Mouse (Mus musculus) urinary bladder, postnatal 36 days (tissue): ENCODE data around the gene Hpf1.

Source experiments
- DNase-seq, 2 experiments: peaks; one replicate each; pipeline ENCODE4 v3.0.0; 2022; ENCODE audit warnings: low spot score in 2 of 2, mixed read lengths in 1 of 2

Hpf1 gene

DNA sequence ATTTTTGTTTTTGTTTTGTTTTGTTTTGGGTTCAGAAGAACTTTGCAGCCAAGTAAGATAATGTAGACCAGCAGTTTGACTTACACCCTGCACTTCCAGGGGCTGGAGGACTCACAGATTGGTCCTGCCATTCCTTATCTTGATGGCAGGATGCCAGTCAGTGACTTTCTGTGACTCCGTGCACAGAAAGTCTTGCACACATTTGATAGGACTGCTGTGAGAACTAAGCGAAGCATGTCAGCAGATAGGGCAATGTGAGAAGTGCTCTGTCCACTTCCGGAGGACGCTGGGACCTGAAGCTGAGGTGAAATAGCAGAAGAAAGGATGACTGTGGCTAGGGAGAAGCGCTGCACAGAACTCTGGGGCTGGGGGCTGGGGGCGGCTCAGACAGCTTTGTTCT lies 5.7 kb downstream of the Hpf1 start:
- DNase-seq: no peak

DNA sequence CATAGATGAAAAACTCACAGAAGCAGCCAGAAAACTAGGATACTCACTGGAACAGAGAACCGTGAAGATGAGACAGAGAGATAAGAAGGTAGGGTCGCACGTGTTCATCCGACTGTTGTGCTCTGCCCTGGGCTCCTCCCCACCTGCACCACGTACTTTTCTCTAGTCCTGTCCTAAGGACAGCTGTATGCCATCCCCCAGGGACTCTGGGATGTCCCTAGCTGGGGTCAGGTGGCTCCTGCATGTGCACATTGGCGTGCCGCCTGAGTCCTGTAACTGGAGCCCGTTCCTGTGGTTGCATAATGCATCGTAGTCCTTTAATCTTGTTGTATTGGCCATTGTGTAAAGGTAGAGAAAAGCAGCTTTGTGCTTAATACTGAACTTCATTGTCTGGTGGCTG lies 9.9 kb downstream of the Hpf1 start:
- DNase-seq: no peak

- no peak for DNase-seq
Observed at GRCm38 (mm10) chr8:60912081-60912480, 21.9 kb downstream of the Hpf1 start.

DNA sequence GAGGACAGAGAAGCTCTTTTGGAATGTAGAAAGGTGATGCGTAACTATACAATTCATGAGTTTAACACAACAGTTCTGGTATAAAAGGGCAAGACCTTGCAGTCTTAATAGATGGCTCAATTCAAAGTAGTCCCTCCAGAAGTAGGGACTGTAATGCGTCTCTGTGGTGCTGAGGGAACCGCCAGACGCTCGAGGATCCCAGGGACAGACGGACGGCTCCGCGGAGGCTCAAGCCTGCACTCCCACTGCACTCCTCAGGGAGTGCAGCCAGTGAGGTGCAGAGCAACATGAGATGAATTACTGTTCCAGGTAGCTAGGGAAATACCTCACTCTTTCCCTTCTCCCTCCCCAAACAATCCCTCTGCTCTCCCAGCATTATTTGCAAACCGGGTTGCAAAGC lies 22.3 kb downstream of the Hpf1 start:
- DNase-seq: no peak

GRCm38 (mm10) chr8:60919069-60919468 lies 28.9 kb downstream of the Hpf1 start:
- DNase-seq: no peak

DNA sequence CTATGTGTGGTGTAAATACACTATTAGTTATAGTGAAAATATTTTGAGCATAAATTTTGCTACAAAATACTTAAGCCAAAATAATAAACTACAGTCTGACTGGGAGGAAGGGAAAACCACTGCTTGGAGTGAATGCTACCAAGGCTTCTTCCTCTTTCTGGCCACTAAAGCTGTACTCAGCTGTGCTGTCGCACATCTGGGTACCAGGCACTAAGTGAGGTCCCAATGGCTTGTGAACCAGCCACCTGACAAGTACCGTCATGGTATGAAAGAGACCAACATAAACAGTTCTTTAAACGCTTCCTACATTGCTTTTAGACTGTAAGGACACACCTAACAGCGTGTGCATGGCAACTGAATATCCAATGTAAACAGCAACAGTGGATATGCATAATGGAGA lies 30.0 kb downstream of the Hpf1 start:
- no peak for DNase-seq

- DNase-seq: no peak
Observed at GRCm38 (mm10) chr8:60933617-60934016, 43.4 kb downstream of the Hpf1 start.

GRCm38 (mm10) chr8:60938717-60939424 lies 48.7 kb downstream of the Hpf1 start:
- no peak for DNase-seq

DNA sequence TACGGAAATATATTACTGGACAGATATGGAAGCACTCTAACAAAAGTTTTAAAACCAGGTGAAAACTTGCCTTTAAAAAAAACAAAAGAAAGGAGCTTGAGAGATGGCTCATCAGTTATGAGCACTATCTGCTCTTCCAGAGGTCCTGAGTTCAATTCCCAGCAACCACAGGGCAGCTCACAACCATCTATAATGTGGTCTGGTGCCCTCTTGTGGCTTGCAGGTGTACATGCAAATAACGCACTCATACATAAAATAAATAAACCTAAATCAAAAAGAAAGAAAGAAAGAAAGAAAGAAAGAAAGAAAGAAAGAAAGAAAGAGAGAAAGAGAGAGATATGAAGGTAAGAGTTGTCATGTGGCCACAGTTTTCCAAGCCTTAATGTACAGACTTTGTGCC lies 52.6 kb downstream of the Hpf1 start:
- no peak for DNase-seq

DNA sequence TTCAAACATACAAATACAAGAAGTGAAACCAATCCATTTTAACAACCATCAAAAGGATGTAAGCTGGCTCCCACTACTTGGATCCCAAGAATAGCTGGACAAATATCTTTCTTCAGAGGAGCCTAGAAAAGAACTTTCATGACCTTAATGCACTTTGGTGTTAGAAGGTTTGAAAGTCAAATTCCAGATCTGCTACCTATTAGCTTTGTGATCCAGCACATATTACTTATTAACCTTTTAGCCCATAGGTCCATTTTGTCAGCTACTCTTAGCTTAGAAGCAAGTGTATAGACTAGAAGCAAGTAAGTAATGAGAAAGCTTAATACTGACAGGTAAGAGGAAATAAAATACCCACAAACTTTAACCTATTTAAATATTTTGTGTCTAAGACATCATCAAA lies 57.3 kb downstream of the Hpf1 start:
- no peak for DNase-seq

DNA sequence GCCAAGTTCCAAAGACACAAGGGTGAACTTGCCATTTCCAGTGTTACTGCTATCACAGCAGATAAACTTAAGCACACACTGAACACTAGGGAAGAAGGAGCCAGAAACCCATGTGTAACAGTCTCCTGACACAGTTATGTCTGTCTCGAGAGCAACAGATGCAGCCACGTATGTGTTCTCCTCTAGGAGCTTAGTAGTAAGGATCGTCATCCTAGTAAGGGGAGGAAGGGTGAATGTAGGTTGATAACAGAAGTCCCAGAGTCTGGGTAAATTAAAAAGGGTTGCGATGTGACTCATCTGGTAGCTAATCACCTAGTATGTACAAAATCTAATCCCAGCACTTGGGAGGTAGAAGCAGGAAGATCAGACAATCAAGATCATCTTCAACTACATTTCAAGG lies 59.6 kb downstream of the Hpf1 start:
- no peak for DNase-seq

GRCm38 (mm10) chr8:60951271-60951670 lies 61.1 kb downstream of the Hpf1 start:
- no peak for DNase-seq

- no peak for DNase-seq
Observed at GRCm38 (mm10) chr8:60951757-60952156, 61.5 kb downstream of the Hpf1 start.

DNA sequence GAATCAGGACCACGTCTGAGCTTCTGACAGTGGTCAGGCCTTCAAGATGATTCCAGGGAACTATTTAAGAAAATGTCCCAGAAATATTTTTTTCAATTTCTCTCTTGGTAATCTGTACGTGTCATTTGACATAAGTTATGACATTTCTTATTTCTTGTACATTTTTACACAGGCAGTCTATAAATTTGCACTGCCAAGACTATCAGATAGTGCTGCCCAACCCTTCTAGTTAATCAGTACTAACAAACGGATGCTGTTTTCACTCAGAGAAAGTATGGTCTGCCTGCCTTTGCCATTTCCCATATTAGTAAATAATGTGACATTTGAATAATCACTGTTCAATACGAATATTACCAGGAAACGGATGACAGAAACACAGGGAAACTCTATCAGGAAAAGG lies 62.6 kb downstream of the Hpf1 start:
- DNase-seq: no peak

DNA sequence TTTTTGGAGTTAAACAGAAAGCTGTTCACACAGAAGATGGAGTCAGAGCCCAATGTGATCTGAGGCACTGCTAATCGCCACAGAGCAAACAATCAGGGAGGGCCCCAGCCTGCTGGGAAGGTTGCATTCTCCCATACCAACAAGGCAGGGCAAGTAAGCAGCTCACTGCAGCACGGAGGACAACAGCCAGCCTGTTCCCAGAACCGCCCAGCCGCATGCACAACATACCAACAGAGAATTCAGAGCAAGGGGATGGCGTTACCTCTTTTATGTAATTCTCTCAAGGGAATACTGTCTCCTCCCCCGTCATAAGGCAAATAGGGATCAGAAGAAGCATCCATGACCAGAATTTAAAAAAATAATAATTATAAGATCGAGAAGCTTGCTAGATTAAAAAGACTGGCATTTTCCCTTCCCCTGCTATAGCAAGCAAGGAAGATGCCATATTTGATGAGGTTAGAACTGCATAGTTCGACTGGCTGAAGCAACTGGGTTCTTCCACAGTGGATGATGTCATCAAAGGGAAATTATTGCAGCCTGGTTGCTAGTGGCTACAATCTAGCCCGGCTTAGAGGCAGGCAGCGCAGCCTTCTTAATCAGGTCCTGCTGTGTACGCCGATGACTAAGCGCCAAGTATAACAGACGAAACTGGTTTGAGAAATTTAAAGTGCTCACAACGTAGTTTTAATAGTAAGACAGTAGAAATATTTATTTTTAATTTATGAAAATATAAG lies 64.2 kb downstream of the Hpf1 start:
- DNase-seq: peak; percentile 60 to 79

DNA sequence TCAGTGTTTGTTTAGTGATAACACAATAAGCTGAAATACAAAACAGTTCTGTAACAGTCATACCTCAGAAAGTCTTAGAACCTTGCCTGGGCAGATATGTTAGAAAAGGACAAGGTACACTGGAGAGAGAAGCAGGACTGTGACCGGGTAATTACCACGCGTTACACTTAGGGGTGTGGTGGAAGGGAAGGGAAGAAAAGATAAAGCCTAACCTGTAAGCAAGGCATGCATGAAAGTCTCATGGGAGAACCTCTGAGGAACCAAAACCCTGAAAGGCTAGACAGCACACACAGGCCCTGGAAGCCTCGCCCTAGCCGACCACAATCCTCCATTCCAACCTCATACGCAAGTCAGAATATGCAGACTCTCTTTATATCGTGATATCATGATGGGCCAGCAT lies 66.6 kb downstream of the Hpf1 start:
- DNase-seq: no peak
